Mouse (Mus musculus): ENCODE data around the gene Sema6d.
A peak's percentile ranks its signal among the peaks of the same experiment; 100 is the strongest.
"Not testable (repeated sequence)": the region's sequence is repeated elsewhere in the genome, so short reads cannot be mapped to it uniquely, and the experiment has no call there.

Gene Sema6d

GRCm38 (mm10) chr2:124289356-124289755 is 199.6 kb downstream of the Sema6d start:
- no peak for DNase-seq (ENCODE audit: low spot score in 2 of 2)

GRCm38 (mm10) chr2:124291145-124291544 is 201.4 kb downstream of the Sema6d start:
- peak; percentile 33 to 74 for DNase-seq (ENCODE audit: low spot score in 2 of 2)

GRCm38 (mm10) chr2:124293601-124294000 is 203.8 kb downstream of the Sema6d start:
- no peak for DNase-seq (ENCODE audit: low spot score in 2 of 2)

GRCm38 (mm10) chr2:124298351-124298750 is 208.6 kb downstream of the Sema6d start:
- peak in 1 of 2 experiments; percentile 21 for DNase-seq (ENCODE audit: low spot score in 2 of 2)

- DNase-seq (ENCODE audit: low spot score in 2 of 2): no peak
Observed at GRCm38 (mm10) chr2:124298872-124299271, 209.1 kb downstream of the Sema6d start.

- DNase-seq (ENCODE audit: low spot score in 2 of 2): no peak
Observed at GRCm38 (mm10) chr2:124308605-124309004, 218.8 kb downstream of the Sema6d start.

- DNase-seq (ENCODE audit: low spot score in 2 of 2): no peak
Observed at GRCm38 (mm10) chr2:124309361-124310128, 219.8 kb downstream of the Sema6d start.

- DNase-seq (ENCODE audit: low spot score in 2 of 2): no peak
Observed at GRCm38 (mm10) chr2:124322528-124323215, 232.9 kb downstream of the Sema6d start.

- no peak for DNase-seq (ENCODE audit: low spot score in 2 of 2)
Observed at GRCm38 (mm10) chr2:124324107-124324724, 234.4 kb downstream of the Sema6d start.

GRCm38 (mm10) chr2:124329473-124330130 is 239.8 kb downstream of the Sema6d start:
- DNase-seq (ENCODE audit: low spot score in 2 of 2): no peak

GRCm38 (mm10) chr2:124332890-124333289 is 243.1 kb downstream of the Sema6d start:
- DNase-seq (ENCODE audit: low spot score in 2 of 2): no peak

GRCm38 (mm10) chr2:124334655-124335054 is 244.9 kb downstream of the Sema6d start:
- DNase-seq (ENCODE audit: low spot score in 2 of 2): not testable (repeated sequence)

- DNase-seq (ENCODE audit: low spot score in 2 of 2): peak; percentile 37 to 59
Observed at GRCm38 (mm10) chr2:124338296-124338695, 248.5 kb downstream of the Sema6d start.

GRCm38 (mm10) chr2:124354191-124354590 is 264.4 kb downstream of the Sema6d start:
- DNase-seq (ENCODE audit: low spot score in 2 of 2): no peak

GRCm38 (mm10) chr2:124354716-124355115 is 264.9 kb downstream of the Sema6d start:
- no peak for DNase-seq (ENCODE audit: low spot score in 2 of 2)

- no peak for DNase-seq (ENCODE audit: low spot score in 2 of 2)
Observed at GRCm38 (mm10) chr2:124369291-124369690, 279.5 kb downstream of the Sema6d start.

- peak; percentile 50 to 61 for DNase-seq (ENCODE audit: low spot score in 2 of 2)
Observed at GRCm38 (mm10) chr2:124369991-124370390, 280.2 kb downstream of the Sema6d start.

GRCm38 (mm10) chr2:124371363-124371762 is 281.6 kb downstream of the Sema6d start:
- no peak for DNase-seq (ENCODE audit: low spot score in 2 of 2)

- DNase-seq (ENCODE audit: low spot score in 2 of 2): no peak
Observed at GRCm38 (mm10) chr2:124385053-124385452, 295.3 kb downstream of the Sema6d start.

- DNase-seq (ENCODE audit: low spot score in 2 of 2): no peak
Observed at GRCm38 (mm10) chr2:124385722-124386121, 296.0 kb downstream of the Sema6d start.

GRCm38 (mm10) chr2:124388269-124388668 is 298.5 kb downstream of the Sema6d start:
- DNase-seq (ENCODE audit: low spot score in 2 of 2): no peak

- DNase-seq (ENCODE audit: low spot score in 2 of 2): no peak
Observed at GRCm38 (mm10) chr2:124396733-124397132, 307.0 kb downstream of the Sema6d start.
